Mouse (Mus musculus): ENCODE data around the gene Igfbp1. TPM values are rescaled to one million over a fixed set of nuclear protein-coding genes. Genes with fewer than 3 reads are reported as not detected.
A peak's percentile ranks its signal among the peaks of the same experiment; 100 is the strongest.
"Not testable (repeated sequence)": the region's sequence is repeated elsewhere in the genome, so short reads cannot be mapped to it uniquely, and the experiment has no call there.

Igfbp1 gene
- polyA plus RNA-seq, 1 experiment from 2014 or later = 8.5 TPM

DNA sequence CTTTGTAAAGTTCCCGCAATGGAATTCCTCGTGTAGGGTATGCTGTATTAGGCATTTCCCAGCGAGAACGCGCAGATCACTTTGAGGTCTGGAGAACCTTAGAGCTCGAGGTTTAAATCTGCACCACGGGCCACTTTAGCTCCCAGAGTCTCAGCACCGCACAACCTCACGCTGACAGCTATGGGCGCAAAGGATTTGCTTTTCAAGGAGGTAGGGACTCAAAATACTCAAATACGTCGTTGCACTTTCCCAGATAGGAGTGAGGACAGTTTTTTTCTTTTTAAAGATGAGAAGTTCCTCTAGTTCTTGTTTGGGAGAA, 16.7 kb downstream of the Igfbp1 start:
- ATAC-seq (ENCODE audit: insufficient read depth, low FRiP score) = no peak
- Histone ChIP-seq H3K4me2 (ENCODE audit: low read depth, low read length) (peak overlapping the region; percentile 94), H3K9me3 (replicated peaks; ENCODE audit: control insufficient read depth, low read length) (no peaks in the 10 kb centered on the region), H3K27me3 (ENCODE audit: control insufficient read depth, insufficient read depth, low read length) (peaks cover 18% of the 10 kb centered on the region), H3K4me1 (ENCODE audit: control insufficient read depth, insufficient read depth, low read length) (peaks cover 16% of the 10 kb centered on the region; the same call in 1 of the 2 replicates), H3K27ac (ENCODE audit: low read length) (no peak overlapping the region), H3K4me3 (replicated peaks; ENCODE audit: low read length) (peak overlapping the region; percentile 65), H3K36me3 (ENCODE audit: control insufficient read depth, insufficient read depth, low read length) (no peaks in the 10 kb centered on the region), H3K9ac (ENCODE audit: low read length) (peak overlapping the region; percentile 73)
- under 1% methylated on average over 12 of the region's 12 CpGs for WGBS

DNA sequence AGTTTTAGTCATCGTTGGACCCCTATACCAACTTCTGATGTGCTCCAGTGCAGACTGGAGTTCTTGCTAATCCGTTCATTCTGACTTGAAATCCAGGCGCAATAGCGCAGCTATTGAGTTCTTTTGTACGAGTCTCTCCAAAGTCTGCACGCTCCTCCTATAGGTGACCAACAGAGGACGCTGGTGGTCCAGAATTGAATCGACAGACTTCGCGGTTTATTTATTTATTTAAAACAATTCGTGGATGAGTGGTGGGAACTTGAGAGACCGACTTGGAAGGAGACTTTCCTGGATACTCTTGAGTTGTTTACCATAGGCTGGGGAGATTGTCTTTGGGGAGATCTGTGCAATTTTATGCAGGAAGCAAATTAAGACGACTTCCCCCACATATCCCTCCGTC, 17.2 kb downstream of the Igfbp1 start:
- H3K9ac ChIP-seq (ENCODE audit: low read length) = no peak overlapping the region

DNA sequence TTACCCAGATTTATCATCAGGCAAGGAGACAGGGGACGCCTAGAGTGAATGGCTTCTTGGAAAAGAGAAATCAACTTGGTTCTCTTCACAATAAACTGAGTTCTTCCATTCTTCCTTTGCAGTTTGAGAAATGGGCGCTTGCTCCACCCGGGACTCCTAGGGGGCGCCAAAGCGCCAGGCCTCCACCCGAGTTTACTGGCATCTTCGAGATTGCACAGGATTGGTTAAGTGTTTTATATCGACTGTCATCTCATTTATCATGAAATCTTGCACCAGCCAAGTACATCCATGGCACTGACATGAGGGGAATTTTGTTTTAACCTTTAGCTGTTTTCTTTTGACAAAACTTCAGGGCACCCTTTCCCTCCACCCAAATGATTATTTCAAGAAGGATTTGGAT, 18.1 kb downstream of the Igfbp1 start:
- Histone ChIP-seq H3K4me2 (ENCODE audit: low read depth, low read length) (no peak overlapping the region), H3K27ac (ENCODE audit: low read length) (no peak overlapping the region), H3K36me3 (ENCODE audit: control insufficient read depth, insufficient read depth, low read length) (no peaks in the 10 kb centered on the region), H3K9ac (ENCODE audit: low read length) (no peak overlapping the region), H3K4me1 (ENCODE audit: control insufficient read depth, insufficient read depth, low read length) (peaks cover 16% of the 10 kb centered on the region; the same call in 1 of the 2 replicates), H3K4me3 (replicated peaks; ENCODE audit: low read length) (no peak overlapping the region), H3K27me3 (ENCODE audit: control insufficient read depth, insufficient read depth, low read length) (peaks cover 18% of the 10 kb centered on the region), H3K9me3 (replicated peaks; ENCODE audit: control insufficient read depth, low read length) (no peaks in the 10 kb centered on the region)
- ATAC-seq (ENCODE audit: insufficient read depth, low FRiP score) = no peak
- 16% methylated on average over 8 of the region's 8 CpGs for WGBS

More for the DNA sequence above, 17.2 kb downstream of the Igfbp1 start:
- peaks cover 16% of the 10 kb centered on the region; the same call in 1 of the 2 replicates for H3K4me1 ChIP-seq (ENCODE audit: control insufficient read depth, insufficient read depth, low read length)
- H3K4me3 ChIP-seq (replicated peaks; ENCODE audit: low read length) = peak overlapping the region; percentile 65
- peak overlapping the region; percentile 94 for H3K4me2 ChIP-seq (ENCODE audit: low read depth, low read length)
- WGBS = 4% methylated on average over 14 of the region's 14 CpGs
- ATAC-seq (ENCODE audit: insufficient read depth, low FRiP score) = no peak
- no peaks in the 10 kb centered on the region for H3K9me3 ChIP-seq (replicated peaks; ENCODE audit: control insufficient read depth, low read length)
- no peak overlapping the region for H3K27ac ChIP-seq (ENCODE audit: low read length)
- H3K36me3 ChIP-seq (ENCODE audit: control insufficient read depth, insufficient read depth, low read length) = no peaks in the 10 kb centered on the region
- peaks cover 18% of the 10 kb centered on the region for H3K27me3 ChIP-seq (ENCODE audit: control insufficient read depth, insufficient read depth, low read length)

DNA sequence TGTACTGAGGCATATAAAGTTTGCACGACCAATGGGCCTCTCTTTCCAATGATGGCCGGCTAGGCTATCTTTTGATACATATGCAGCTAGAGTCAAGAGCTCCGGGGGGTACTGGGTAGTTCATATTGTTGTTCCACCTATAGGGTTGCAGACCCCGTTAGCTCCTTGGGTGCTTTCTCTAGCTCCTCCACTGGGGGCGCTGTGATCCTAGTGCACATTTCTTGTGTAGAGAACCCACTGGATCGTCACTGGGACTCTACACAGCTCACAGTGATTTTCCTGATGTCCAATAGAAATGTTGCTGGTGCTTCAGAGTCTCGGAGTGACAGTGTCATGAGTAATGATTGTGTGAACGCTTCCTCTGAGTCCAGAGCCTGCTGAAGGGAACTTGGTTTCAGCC, 24.2 kb downstream of the Igfbp1 start:
- not testable (repeated sequence) for H3K4me1 ChIP-seq (ENCODE audit: control insufficient read depth, insufficient read depth, low read length); H3K9ac ChIP-seq (ENCODE audit: low read length); H3K4me2 ChIP-seq (ENCODE audit: low read depth, low read length); ATAC-seq (ENCODE audit: insufficient read depth, low FRiP score); H3K36me3 ChIP-seq (ENCODE audit: control insufficient read depth, insufficient read depth, low read length); H3K4me3 ChIP-seq (replicated peaks; ENCODE audit: low read length); H3K27me3 ChIP-seq (ENCODE audit: control insufficient read depth, insufficient read depth, low read length); H3K9me3 ChIP-seq (replicated peaks; ENCODE audit: control insufficient read depth, low read length); H3K27ac ChIP-seq (ENCODE audit: low read length)
- WGBS = 71% methylated on average over 8 of the region's 8 CpGs

DNA sequence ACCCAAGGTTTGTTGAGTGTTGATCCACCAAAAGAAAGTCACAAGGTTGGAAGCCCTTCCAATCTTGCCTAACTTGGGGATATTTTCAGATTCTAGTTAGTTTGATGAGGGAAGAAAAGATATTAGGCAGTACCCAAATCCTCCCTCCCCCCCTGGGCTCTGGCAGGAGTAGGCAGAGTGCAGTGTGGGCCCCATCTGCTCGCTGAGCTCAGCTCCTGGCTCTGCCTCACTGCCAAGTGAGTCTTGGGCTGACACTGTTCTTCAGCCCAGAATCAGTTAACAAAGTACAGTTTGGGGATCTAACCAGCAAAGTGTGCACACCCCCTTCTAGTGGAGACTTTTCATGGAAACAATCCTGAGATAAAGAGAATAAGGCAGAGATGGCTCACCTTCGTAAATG, 28.6 kb downstream of the Igfbp1 start:
- Histone ChIP-seq H3K4me2 (ENCODE audit: low read depth, low read length) (no peak overlapping the region), H3K27ac (ENCODE audit: low read length) (no peak overlapping the region), H3K4me3 (replicated peaks; ENCODE audit: low read length) (no peak overlapping the region), H3K9me3 (replicated peaks; ENCODE audit: control insufficient read depth, low read length) (no peaks in the 10 kb centered on the region), H3K36me3 (ENCODE audit: control insufficient read depth, insufficient read depth, low read length) (no peaks in the 10 kb centered on the region), H3K9ac (ENCODE audit: low read length) (no peak overlapping the region), H3K4me1 (ENCODE audit: control insufficient read depth, insufficient read depth, low read length) (no peaks in the 10 kb centered on the region), H3K27me3 (ENCODE audit: control insufficient read depth, insufficient read depth, low read length) (no peaks in the 10 kb centered on the region)
- no peak for ATAC-seq (ENCODE audit: insufficient read depth, low FRiP score)
- 64% methylated on average over 2 of the region's 2 CpGs for whole genome bisulfite sequencing

DNA sequence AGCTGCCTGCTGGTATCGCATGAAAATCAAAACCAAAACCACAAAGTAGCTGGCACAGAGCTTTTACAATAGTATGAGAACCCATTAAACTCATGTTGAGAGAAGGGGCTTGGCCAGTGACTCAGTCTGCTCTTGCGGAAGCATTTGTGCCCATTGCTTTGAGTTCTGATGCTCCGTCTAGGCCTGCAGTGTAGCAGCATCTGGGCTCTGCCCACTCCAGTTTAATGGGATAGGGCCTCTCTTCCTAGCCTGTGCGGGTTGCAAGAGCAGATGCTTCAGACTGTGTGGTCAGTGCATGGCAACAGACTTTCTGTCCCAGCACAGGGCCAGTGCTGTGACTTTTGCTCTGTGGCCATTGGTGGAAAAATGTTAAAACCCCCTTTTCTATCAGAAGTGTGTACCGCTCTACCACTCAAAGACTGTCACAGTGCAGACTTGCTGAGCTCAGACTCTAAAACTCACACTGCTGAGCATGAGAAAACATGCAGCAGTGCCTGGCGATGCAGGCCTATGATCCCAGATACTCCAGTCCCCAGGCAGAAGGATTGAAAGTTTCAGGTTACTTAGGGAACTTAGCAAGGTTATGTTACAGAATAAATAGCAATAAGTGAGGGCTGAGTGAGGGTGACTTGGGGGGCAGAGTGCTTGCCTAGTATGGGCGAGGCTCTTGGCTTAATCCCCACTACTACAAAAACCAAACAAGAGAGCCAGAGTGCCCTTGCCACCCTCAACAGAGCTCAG, 29.4 kb downstream of the Igfbp1 start:
- no peaks in the 10 kb centered on the region for H3K27me3 ChIP-seq (ENCODE audit: control insufficient read depth, insufficient read depth, low read length)
- no peaks in the 10 kb centered on the region for H3K9me3 ChIP-seq (replicated peaks; ENCODE audit: control insufficient read depth, low read length)
- WGBS = 80% methylated on average over 7 of the region's 7 CpGs
- no peak overlapping the region for H3K4me3 ChIP-seq (replicated peaks; ENCODE audit: low read length)
- 0 out of 2 replicates have a peak overlapping the region, but pooled peaks have one; percentile 18 for H3K9ac ChIP-seq (ENCODE audit: low read length)
- H3K4me2 ChIP-seq (ENCODE audit: low read depth, low read length) = no peak overlapping the region
- H3K4me1 ChIP-seq (ENCODE audit: control insufficient read depth, insufficient read depth, low read length) = no peaks in the 10 kb centered on the region
- no peak for ATAC-seq (ENCODE audit: insufficient read depth, low FRiP score)
- H3K27ac ChIP-seq (ENCODE audit: low read length) = no peak overlapping the region
- no peaks in the 10 kb centered on the region for H3K36me3 ChIP-seq (ENCODE audit: control insufficient read depth, insufficient read depth, low read length)

DNA sequence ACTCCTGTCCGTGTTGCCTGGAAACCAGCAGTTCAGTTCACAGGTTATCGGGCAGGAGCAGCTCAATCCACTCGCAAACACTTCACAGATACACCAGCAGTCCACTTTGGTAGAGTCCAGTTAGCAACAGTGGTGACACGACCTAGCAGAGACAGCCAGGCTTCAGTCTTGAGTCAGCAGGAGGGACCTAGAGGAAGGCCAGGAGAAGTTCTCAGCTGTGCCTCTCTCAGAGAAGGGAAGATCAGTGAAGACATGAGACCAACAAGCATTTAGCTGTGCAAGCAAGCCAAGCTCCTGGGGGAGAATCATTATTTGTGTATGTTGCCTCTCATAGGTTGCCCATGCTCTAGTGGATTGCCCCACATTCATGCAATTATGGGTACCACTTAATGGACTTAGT, 30.5 kb downstream of the Igfbp1 start:
- H3K27ac ChIP-seq (ENCODE audit: low read length) = no peak overlapping the region
- H3K9me3 ChIP-seq (replicated peaks; ENCODE audit: control insufficient read depth, low read length) = no peaks in the 10 kb centered on the region
- H3K9ac ChIP-seq (ENCODE audit: low read length) = no peak overlapping the region
- ATAC-seq (ENCODE audit: insufficient read depth, low FRiP score) = no peak
- H3K36me3 ChIP-seq (ENCODE audit: control insufficient read depth, insufficient read depth, low read length) = no peaks in the 10 kb centered on the region
- no peaks in the 10 kb centered on the region for H3K4me1 ChIP-seq (ENCODE audit: control insufficient read depth, insufficient read depth, low read length)
- no peaks in the 10 kb centered on the region for H3K27me3 ChIP-seq (ENCODE audit: control insufficient read depth, insufficient read depth, low read length)
- H3K4me3 ChIP-seq (replicated peaks; ENCODE audit: low read length) = no peak overlapping the region
- 73% methylated on average over 4 of the region's 4 CpGs for WGBS
- no peak overlapping the region for H3K4me2 ChIP-seq (ENCODE audit: low read depth, low read length)

DNA sequence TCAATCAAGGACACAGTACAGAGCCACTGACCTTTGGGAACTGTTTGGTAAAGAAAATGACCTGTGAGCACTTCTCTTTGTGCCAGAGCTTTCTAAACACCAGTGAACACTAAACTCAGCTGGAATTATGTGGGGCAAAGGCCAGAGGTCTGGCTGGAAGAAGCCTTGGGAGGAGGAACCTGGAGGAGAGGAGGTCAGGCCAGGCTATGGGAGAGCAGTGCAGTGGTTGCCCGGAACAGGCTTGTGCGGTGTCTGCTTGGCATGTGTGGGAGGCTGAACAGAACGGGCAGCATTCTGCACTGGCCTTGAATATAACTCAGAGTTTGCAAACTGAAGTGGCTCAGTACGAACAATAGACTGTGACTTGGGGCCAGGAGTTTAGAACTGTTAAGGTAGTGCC, 32.4 kb downstream of the Igfbp1 start:
- 72% methylated on average over 4 of the region's 4 CpGs for WGBS
- no peak for ATAC-seq (ENCODE audit: insufficient read depth, low FRiP score)
- no peaks in the 10 kb centered on the region for H3K36me3 ChIP-seq (ENCODE audit: control insufficient read depth, insufficient read depth, low read length)

DNA sequence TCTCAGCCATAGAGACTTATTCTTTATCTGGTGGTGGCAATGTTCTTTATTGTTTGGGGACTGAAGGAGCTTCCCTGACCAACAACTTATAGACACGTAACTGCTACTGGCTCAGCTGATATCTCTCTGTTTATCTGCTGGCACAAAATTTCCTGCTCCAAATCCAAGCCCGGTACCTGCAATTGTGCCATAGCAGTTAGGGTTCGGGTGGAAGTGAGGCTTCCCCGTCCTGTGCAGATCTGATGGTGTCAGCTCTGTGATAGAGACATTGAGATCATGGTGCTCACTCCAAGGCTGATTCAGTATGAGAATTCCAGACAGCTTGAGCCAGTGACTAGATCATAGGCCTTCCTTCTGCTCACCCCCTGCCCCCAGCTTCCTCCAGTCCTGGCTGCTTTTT, 34.4 kb downstream of the Igfbp1 start:
- Histone ChIP-seq H3K9ac (ENCODE audit: low read length) (no peak overlapping the region), H3K36me3 (ENCODE audit: control insufficient read depth, insufficient read depth, low read length) (no peaks in the 10 kb centered on the region), H3K9me3 (replicated peaks; ENCODE audit: control insufficient read depth, low read length) (no peaks in the 10 kb centered on the region), H3K27ac (ENCODE audit: low read length) (no peak overlapping the region), H3K4me1 (ENCODE audit: control insufficient read depth, insufficient read depth, low read length) (no peaks in the 10 kb centered on the region), H3K4me2 (ENCODE audit: low read depth, low read length) (no peak overlapping the region), H3K4me3 (replicated peaks; ENCODE audit: low read length) (no peak overlapping the region), H3K27me3 (ENCODE audit: control insufficient read depth, insufficient read depth, low read length) (no peaks in the 10 kb centered on the region)
- WGBS = 96% methylated on average over 4 of the region's 4 CpGs
- ATAC-seq (ENCODE audit: insufficient read depth, low FRiP score) = no peak

More for the DNA sequence above, 32.4 kb downstream of the Igfbp1 start:
- Histone ChIP-seq H3K27me3 (ENCODE audit: control insufficient read depth, insufficient read depth, low read length) (no peaks in the 10 kb centered on the region), H3K4me3 (replicated peaks; ENCODE audit: low read length) (no peak overlapping the region), H3K4me1 (ENCODE audit: control insufficient read depth, insufficient read depth, low read length) (no peaks in the 10 kb centered on the region), H3K9ac (ENCODE audit: low read length) (no peak overlapping the region), H3K4me2 (ENCODE audit: low read depth, low read length) (no peak overlapping the region), H3K9me3 (replicated peaks; ENCODE audit: control insufficient read depth, low read length) (no peaks in the 10 kb centered on the region), H3K27ac (ENCODE audit: low read length) (no peak overlapping the region)
